Mouse (Mus musculus) liver, embryonic 18 days (tissue): ENCODE data around the gene Olfr810. TPM values are rescaled to one million over a fixed set of nuclear protein-coding genes. Genes with fewer than 3 reads are reported as not detected.

Source experiments
- polyA plus RNA-seq: library from polyadenylated mRNA; depleted of rRNA; stranded (reverse); fragments of >200 nt; gene quantifications from 2 replicates; pipeline ENCODE4 v1.2.3, GENCODE M21; 2012; rRNA removed

Gene Olfr810
- polyA plus RNA-seq, result not detected in 2 replicates

DNA sequence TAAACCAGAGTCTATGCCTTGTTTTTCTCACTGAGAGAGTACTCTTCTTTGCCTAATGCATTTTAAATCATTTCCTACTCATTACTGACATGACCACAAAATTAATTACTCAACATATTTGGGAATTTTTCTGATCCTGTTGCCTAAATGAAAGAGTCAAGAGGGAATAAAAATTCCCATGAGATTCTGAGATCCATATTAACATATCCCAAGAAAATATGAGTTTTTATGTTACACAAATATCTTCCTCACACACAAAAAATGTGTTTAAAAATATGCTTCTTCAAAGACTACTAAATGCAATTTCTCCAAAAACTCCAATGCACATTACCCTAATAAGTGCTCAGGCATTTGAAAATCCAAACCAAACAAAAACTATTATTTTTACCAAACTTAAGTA is at the start of gene Olfr810:
Gene Olfr810, minus strand, starts transcription at position 101 of the 400 bp plus-strand sequence.

DNA sequence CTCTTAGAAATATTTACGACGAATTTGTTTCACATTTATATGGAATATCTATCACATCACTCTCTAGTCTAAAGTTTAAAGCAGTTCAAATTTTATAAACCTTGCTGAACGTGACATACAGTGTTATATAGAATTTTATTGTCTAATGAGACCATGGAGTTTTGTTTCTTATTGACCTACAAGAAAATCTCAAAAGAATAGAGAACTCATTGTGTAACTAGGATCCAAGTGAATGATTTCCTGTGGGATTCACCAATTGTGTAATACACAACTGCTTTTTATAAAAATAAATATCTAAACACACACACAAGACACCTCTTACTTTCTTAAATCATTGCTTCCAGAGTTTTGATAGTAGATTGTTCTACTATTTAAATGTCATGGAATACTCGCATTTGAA is 9.6 kb upstream of the Olfr810 start, which contains the start of gene Olfr811:
Gene Olfr811, minus strand, starts transcription at position 101 of the 400 bp plus-strand sequence.

DNA sequence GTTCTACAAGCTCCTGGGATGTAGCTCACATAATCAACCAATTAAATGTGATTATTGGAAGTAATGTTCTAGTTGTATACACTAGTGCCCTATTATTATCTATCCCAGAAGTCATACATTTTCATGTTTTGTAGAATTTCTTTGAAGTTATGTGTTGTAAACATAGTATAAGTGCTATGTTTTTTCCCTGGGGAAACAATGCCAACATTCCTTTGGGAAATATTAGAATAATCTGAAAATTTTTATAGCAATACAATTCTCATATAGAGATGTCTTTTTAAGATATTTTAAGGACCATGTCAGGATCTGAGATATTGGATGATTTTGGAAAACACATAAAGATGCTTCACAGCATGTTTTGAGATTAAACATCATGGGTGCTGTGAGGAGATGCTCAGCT is 20.4 kb downstream of the Olfr810 start, which contains the start of gene Olfr809:
Gene Olfr809, plus strand, starts transcription at position 301 of the 400 bp plus-strand sequence.

DNA sequence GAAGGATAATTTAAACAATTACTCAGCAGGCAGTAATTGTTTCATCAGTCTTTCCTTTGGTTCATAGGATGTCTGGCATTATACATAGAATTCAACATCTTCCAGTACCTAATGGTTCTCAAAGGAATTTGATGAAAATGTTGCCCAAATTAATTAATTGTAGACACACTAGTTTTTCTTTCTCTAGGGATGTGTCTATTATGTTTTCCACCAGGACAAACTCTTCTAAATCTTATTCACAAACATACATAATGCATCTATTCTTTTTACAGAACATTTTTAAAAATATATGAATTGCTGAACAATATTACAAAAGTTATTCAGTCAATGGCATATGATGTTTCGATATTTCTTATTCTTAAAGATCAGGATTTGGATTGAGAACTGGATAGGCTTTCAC is 29.5 kb downstream of the Olfr810 start, which contains the start of gene Olfr808:
Gene Olfr808, plus strand, starts transcription at position 301 of the 400 bp plus-strand sequence.

DNA sequence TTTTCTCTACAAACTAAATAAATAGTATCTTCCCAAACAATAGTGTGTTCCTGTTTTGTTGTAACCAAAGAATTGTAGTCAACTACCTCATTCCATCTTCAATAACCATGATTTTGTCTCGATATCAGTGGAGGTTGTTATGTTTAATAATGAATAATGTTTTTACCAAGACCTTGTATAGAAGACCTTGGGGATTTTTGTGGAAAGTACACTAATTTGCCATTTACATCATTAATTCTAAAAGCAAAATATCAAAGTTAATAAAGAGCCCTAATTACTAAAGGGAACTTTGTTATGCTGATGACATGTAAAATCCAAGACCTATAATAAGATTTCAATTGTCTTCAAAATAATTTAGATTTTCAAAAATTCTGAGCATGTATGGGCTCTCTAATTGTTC is 37.0 kb downstream of the Olfr810 start, which contains the start of gene Olfr807:
Gene Olfr807, minus strand, starts transcription at position 101 of the 400 bp plus-strand sequence.

DNA sequence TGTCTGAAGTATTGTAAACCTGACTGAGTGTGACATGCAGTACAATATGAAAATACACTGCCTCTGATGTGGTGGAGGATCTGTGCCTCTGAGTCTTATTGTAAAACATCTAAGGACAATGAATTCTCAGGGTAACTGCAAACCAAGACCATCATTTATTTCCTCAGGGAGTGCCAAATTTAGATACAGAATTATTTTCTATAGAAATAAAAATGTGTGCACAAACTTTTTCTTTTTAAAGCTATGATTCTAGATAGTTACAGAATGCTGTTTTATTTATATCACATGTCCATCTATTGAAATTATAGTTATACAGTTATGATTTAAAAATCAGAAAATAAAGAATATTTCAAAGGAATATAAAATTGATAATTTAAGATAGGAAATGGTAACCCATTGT is 52.9 kb downstream of the Olfr810 start, which contains the start of gene Olfr806:
Gene Olfr806, minus strand, starts transcription at position 101 of the 400 bp plus-strand sequence.

Other genes starting within 250 kb of the Olfr810 start
- gene Olfr794, start 227.3 kb downstream of the Olfr810 start, polyA plus RNA-seq, result not detected in 2 replicates
- gene Olfr796, start 182.3 kb downstream of the Olfr810 start, polyA plus RNA-seq, result not detected in 2 replicates
- not detected in 2 replicates for gene Olfr798, start 167.0 kb downstream of the Olfr810 start, polyA plus RNA-seq
- not detected in 2 replicates for gene Olfr799, start 157.4 kb downstream of the Olfr810 start, polyA plus RNA-seq
- not detected in 2 replicates for gene Olfr800, start 137.2 kb downstream of the Olfr810 start, polyA plus RNA-seq
- gene Olfr801, start 121.1 kb downstream of the Olfr810 start, polyA plus RNA-seq, result not detected in 2 replicates
- gene Olfr802, start 106.7 kb downstream of the Olfr810 start, polyA plus RNA-seq, result not detected in 2 replicates
- gene Olfr803, start 100.6 kb downstream of the Olfr810 start, polyA plus RNA-seq, result not detected in 2 replicates
- not detected in 2 replicates for gene Olfr804, start 91.7 kb downstream of the Olfr810 start, polyA plus RNA-seq
- gene Olfr805, start 65.5 kb downstream of the Olfr810 start, polyA plus RNA-seq, result not detected in 2 replicates
- not detected in 2 replicates for gene Olfr806, start 53.0 kb downstream of the Olfr810 start, polyA plus RNA-seq
- not detected in 2 replicates for gene Olfr807, start 37.1 kb downstream of the Olfr810 start, polyA plus RNA-seq
- not detected in 2 replicates for gene Olfr808, start 29.4 kb downstream of the Olfr810 start, polyA plus RNA-seq
- gene Olfr809, start 20.3 kb downstream of the Olfr810 start, polyA plus RNA-seq, result not detected in 2 replicates
- not detected in 2 replicates for gene Olfr811, start 9.5 kb upstream of the Olfr810 start, polyA plus RNA-seq
- not detected in 2 replicates for gene Olfr812, start 51.2 kb upstream of the Olfr810 start, polyA plus RNA-seq
- gene Olfr813, start 60.5 kb upstream of the Olfr810 start, polyA plus RNA-seq, result not detected in 2 replicates
- gene Olfr814, start 84.9 kb upstream of the Olfr810 start, polyA plus RNA-seq, result not detected in 2 replicates
- not detected in 2 replicates for gene Olfr815, start 111.0 kb upstream of the Olfr810 start, polyA plus RNA-seq
- not detected in 2 replicates for gene Olfr816, start 120.7 kb upstream of the Olfr810 start, polyA plus RNA-seq
- not detected in 2 replicates for gene Olfr818, start 154.2 kb upstream of the Olfr810 start, polyA plus RNA-seq
- gene Olfr819, start 172.3 kb upstream of the Olfr810 start, polyA plus RNA-seq, result not detected in 2 replicates
- not detected in 2 replicates for gene Olfr247, start 181.2 kb upstream of the Olfr810 start, polyA plus RNA-seq
- not detected in 2 replicates for gene Gm10310, start 190.1 kb upstream of the Olfr810 start, polyA plus RNA-seq
- not detected in 2 replicates for gene Olfr820, start 217.7 kb upstream of the Olfr810 start, polyA plus RNA-seq
- not detected in 2 replicates for gene Olfr821, start 235.4 kb upstream of the Olfr810 start, polyA plus RNA-seq